Mouse (Mus musculus) c-Kit-negative CD71-positive TER-119-positive erythroid progenitor cells, embryonic 14.5 days (primary cell): ENCODE measurements around the gene Hspa2.

Experiments
- DNase-seq: peaks from one replicate; pipeline ENCODE4 v3.0.0-alpha.2; 2013; ENCODE audit warnings: low read depth, low spot score

Hspa2 gene

DNA sequence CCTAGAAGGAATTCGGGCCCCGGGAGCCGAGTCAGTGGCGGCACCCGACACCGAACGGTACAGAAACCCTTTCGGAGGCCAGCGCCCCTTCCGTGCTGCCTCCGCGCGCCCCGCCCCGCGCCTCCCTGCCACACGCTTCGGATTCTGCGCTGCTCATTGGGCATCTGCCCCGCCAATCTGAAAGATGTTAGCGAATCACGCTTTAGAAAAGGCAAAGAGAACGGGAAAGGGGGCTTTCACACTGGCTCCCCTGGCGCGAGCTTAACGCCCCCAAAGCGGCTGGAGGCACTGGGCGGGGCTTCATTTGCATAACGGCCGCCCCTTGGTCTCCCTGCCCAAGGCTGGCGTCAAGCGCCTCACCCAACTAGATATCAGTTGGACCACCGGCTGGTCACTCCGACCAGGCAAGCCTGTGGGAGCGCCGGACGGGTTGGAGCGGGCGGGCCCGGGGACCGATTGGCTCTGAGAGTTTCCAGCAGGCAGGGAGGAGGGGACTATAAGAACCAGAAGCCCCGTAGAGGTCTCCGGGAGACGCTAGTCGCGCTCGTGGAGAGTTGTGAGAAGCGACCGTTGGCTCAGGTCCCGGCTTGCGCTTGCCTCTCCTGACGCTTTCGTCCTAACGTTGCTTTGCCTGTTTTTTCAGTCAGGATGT, at the start of gene Hspa2:
TSS of gene Hspa2 (plus strand) at position 291 of the 652 bp plus-strand sequence.
- DNase-seq = peak; percentile 81

DNA sequence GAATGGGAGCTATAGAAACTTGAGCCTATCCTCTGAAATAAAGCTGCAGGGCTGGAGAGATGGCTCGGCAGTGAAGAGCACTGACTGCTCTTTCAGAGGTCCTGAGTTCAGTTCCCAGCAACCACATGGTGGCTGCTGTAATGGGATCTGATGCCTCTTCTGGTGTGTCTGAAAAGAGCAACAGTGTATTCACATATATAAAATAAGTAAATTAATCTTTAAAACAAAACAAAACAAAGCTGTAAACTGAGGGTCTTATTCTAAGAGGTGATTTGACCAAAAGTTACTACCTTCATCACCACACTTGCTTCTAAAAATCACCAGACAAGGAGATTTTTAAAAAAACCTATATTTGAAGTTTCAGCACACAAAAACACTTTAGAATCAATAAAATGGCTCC, 43.1 kb upstream of the Hspa2 start:
- no peak for DNase-seq

DNA sequence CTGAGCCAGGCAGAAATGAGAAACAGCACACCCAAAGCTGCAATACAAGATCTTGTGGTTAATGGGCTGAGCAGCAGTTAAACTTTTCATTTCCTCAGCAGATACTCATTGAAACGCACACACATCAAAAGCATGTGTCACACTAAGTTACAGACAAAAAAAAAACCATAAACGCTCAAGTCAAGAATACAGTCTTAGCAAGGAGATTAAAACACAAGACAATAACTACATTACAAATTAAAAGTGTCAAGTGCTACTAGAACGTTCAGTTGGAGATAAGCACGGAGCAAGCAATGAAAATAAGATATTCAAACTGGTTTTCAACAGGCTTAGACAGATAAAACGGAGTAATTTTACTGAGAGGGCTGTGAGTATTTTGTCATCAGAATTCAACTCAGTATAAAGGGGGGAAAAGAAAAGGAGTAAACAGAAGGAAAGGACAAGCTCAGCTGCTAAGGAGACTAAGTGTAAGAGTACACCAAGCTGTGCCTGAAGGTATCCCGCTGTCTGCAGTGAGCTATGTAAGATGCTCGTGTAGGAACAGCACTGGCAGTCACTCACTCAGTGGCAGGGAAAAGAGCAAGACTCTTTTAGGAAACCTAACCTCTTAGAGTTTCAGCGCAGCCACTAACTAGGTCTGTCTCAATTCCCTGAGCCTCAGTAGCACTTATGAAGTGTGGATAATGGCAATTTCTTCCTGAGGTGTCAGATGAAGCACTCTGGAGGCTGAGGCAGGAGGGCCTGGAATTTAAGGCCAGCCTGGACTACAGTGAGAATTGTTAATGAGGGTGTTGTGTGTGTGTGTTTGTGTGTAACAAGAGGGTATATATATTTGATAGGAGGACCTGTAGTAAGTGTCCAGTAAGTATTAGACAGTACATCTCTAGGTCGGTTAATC, 42.3 kb upstream of the Hspa2 start:
- no peak for DNase-seq

DNA sequence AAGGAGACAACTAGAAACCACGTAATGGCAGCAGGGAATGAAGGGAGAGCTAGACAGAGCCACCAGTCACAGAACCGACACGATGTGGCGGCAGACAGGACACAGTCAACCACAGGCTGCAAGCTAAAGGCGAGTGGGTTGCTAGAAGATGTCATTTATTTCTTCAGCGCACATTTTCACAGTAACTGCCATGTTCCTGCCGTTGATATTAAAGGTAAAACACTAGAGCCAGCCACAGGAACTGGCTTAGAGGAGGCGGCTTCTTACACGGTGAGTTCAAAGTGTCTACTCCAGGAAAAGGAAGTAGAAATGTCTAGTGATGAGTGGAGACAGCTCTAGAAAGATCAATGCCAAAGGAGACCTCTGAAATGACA, 41.7 kb upstream of the Hspa2 start:
- DNase-seq = no peak

DNA sequence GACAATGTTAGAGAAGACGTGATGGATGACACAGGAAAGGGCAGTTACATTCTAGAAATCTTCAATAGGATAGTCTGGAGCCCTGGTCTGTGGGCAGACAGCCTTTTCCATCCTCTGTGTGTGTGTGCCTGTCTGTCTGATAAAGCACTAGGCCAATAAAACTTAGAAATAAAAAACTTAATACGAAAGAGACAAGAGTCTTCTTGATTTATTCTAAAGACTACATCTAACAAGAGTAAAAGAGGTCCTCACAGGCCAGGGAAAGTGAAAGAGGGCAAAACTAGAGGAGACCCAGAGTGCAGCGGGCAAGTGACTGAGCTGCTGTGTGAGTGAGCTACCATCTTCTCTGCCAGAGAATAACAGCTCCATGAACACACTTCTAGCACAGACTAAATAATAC, 37.7 kb upstream of the Hspa2 start:
- DNase-seq = no peak

- no peak for DNase-seq
Measured at GRCm38 (mm10) chr12:76367096-76367995, 36.6 kb upstream of the Hspa2 start.

DNA sequence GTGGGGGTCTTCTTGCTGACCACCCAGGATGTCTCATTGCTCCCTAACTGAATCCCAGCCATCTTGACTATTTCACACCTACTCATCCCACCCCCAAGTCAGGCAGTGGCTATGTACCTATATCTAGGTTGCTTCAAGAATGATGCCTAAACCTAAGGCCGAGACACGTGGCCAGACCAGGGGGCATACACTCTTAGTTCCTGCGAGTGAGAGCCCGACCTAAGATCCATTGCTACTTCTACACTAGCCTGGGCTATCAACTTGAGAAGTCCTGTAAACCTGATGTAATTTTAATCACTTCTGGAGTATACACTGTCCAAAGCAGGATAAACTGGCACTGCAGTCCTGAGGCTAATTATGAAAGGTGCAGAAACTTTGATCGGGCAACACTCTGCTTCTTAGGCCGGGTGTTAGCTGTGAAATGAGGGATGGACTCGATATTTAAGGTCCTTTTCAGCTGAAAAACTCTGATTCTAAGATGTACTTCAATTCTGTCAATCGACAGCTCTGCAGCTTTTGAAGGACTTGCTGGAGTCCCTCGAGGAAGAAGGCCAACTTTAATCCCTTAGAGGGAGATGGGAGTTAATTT, 35.7 kb upstream of the Hspa2 start:
- DNase-seq = no peak

DNA sequence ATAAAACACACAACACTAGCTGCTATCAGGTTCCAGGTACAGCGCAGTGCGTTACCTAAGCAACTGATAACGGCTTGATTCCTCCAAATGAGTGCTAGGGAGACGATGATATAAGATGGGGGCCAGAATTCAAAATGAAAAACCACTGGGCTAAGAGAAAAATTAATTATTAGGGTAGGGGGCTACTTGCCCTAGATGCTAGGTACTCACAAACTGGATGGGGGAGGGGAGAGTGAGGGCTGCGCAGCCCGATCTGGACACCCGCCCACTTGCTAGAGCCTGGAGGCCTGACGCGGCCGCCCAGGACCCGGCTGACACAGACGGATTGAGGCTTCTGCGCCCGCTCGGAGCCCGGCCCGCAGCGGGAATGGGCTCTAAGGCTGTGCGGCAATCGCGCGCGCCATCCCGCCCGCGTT, 35.2 kb upstream of the Hspa2 start:
- peak; percentile 54 for DNase-seq

DNA sequence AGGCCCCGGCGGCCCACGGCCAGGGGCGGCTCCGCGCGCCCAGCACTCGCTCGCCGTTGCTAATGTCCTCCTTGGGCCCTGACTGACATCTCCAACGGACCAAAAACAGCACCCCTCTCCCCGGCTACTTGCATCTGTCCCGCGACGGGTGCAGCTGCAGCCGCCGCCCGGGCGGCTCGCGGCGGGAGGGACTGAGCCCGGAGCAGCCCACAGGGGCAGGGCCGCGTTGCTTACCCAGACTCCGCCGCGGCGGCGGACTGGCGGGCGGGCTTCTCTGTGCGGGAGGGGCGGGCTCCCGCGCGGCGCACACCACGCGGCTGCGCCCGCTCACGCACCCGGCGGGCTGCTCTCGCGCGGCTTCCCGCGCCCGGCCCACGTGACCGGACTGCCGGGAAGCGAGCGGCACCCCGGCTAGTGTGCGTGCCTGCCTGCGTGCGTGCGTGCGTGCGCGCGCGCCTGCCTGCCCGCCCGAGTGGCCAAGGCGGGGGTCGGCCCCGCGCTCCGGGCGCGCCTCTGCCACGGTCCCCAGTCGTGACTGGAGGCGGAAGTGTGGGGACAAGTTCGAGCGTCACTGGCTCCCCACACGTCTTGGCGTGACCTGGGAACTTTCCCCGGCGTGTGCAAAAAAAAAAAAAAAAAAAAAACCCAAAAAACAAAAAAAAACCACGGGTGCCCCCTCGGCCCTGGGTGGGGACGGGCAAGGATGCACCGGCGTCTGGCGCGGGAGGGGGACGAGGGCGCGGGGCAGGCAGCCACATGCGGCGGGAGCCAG, 34.6 kb upstream of the Hspa2 start, which contains the start of gene Zbtb25:
TSS of gene Zbtb25 (minus strand) at position 397 of the 772 bp plus-strand sequence.
- peak; percentile 73 for DNase-seq

- DNase-seq = peak; percentile 43
Measured at GRCm38 (mm10) chr12:76369978-76370830, 33.8 kb upstream of the Hspa2 start, which contains the start of gene Zbtb1. Zbtb1 (plus strand) TSS chr12:76370266.

DNA sequence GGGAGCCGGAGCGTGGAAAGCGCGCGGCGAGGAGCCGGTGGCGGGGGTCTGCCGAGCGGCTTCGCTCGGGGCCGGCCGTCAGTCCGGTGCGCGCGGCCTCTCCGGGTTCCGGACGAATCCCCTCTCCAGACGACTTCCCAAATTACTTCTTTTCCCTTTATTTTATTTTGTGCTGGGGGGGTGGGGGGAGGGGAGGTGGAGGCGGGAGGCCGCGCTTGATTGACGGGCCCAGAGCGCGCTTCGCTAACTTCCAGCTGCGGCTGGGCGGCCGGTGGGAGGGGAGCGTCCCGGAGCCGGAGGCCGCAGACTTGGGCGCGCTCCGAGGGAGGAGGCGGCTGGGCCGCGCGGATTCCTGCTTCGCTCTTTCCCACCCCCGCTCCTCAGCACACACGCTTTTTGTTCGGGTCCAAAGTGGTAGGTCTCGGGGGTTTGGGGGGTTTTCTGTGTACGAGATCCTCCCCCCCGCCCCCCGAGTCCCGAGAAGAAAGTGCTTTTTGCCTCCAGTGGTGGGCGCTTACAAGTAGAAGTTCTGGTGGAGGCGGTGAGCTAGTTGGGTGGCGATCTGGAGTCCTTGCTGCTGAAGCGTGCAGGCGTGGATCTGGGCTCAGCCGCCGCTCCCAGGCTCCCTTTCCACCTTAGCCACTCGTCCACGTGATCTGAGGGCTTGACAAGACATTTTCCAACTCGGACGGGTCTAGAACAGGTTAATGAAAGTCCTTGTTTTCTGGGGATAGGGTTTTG, 33.0 kb upstream of the Hspa2 start:
- peak; percentile 64 for DNase-seq

DNA sequence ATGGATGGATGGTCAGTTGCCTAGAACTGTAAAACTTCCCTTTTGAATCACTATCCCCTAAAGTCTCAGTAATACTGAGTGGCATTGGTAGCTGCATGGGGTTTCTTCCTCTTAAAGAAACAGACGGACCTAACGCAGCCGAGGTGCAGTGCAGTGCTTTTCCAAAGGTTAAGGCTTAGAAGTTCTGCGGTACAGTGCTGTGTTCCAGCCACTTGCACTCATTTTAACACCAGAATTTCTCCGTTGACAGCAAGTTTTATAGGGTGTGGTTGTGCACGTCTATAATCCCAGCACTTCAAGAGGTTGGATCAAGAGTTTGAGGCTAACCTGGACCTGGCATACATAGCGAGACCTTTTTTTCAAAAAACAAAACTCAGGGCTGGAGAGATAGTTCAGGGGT, 31.9 kb upstream of the Hspa2 start:
- no peak for DNase-seq

- no peak for DNase-seq
Measured at GRCm38 (mm10) chr12:76372881-76373818, 30.8 kb upstream of the Hspa2 start.

DNA sequence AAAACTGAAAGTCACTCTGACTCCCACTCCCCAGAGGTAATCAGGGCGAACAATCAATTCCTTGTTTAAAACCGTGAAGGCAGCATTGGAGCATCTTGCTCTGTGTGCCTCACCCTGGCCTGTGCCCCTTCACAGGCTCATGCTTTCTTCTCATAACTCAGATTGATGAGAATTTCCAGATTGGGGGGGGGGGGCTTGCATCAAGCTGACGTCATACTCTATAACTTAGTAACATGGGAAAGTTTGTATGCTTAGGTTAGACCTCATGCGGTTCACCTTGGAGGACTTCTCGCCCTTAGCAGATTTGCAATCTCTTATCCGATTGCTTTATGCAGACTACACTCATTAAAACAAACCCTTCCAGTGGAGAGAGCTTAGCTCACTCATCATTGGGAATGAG, 30.0 kb upstream of the Hspa2 start:
- no peak for DNase-seq

DNA sequence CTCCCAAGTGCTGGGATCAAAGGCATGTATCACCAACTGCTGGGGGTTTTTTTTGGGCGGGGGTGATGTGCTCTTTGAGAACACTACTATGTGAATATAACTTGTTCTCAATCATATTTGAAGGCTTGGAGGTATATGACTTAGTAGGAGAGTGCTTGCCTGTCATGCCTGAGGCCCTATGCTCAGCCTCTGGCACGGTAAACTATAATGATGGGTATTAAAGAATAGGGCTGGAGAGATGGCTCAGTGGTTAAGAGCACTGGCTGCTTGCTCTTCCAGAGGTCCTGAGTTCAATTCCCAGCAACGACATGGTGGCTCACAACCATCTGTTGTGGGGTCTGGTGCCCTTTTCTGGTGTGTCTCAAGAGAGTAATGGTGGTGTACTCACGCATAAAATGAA, 29.1 kb upstream of the Hspa2 start:
- DNase-seq = no peak

GRCm38 (mm10) chr12:76375506-76375905, 28.5 kb upstream of the Hspa2 start:
- DNase-seq = peak; percentile 34

DNA sequence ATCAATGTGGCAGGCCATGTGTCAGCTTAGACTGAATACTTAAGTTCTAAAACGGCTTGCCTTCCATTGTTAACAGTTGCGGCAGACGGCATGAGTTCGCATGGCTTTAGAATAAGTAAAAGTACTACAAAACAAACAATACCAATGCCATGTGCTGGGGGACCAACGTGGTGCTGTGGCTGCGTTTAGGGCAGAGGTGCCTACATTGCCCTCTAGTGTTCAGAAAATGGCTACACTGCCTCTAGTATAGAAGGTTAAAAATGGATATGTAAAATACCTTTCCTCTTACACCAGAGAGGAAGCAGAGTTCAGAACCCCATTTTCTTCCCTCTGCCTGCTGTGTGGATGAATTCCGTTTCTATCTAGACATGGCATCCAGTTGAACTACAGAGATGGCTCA, 27.3 kb upstream of the Hspa2 start:
- peak; percentile 46 for DNase-seq

- DNase-seq = no peak
Measured at GRCm38 (mm10) chr12:76377059-76377458, 26.9 kb upstream of the Hspa2 start.
